In the genomic region with DNA sequence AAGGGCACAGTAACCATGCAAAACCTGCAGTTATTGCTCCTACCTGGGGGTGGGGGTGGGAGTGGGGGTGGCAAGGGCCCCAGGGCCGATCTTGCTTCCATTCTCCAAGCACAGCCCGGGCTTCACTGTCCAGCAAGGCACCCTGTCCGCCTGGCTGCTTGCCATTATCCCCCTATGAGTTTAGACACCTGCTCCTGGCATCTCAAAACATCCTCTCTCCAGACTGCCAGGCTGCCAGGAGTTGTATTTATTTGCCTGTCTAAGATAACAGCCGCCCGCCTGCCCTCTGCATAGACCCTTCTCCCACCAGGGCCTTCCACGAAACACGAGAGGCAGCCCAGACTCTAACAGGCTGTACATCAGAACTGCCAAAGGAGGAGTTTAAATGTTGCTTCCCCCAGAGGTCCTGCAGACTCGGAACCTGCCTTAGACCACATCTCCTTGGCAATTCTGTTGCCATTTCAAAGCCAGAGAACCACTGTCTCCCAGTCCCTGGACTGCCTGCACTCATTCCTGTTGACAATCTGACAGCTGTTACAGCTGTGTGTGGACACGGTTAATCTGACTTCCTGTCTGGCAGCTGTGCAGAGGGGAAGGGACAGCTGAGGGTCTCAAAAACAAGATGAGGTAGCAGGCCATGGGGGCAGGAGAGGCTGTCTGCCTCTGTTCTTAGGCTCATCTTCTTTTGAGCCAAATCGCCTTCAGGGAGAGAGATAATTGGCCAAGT, we compare ENCODE assay signal across 8 mouse cellular contexts. TPM values are rescaled to one million over a fixed set of nuclear protein-coding genes. Genes with fewer than 3 reads are reported as not detected.
DNase-seq lines count a peak whose midpoint lies in the region; ATAC-seq and TF ChIP-seq lines count a peak whose summit lies in the region.
"Had no signal": no experiment of that assay in that cellular context is flagged by ENCODE, and none has a peak within 500 bp of the region (broad histone marks: within the 10 kb centered on the region; RNA-seq: fewer than 3 reads in every experiment).

No protein-coding gene starts in this region.

- no peak overlapping the region for H3K9ac ChIP-seq in kidney, embryonic 14.5 days (ENCODE audit: low read depth, low read length)
- no peak overlapping the region for H3K9ac ChIP-seq in CH12.LX (ENCODE audit: insufficient read depth, low read depth)

- 27% methylated on average over 10 of the region's 10 CpGs for WGBS in kidney, embryonic 14.5 days
- 25% methylated on average over 10 of the region's 10 CpGs for WGBS in cerebellum, adult 2 months

- no peaks in the 10 kb centered on the region for H3K27me3 ChIP-seq in kidney, embryonic 14.5 days (ENCODE audit: control insufficient read depth, insufficient read depth, low read length)
- no peaks in the 10 kb centered on the region for H3K27me3 ChIP-seq in CH12.LX (replicated peaks)
- no peaks in the 10 kb centered on the region for H3K27me3 ChIP-seq in cerebellum, adult 2 months (ENCODE audit: control insufficient read depth, insufficient read depth, low read length)

- in situ Hi-C loops in CH12.LX (cut with MboI; ENCODE audit: low pct_ligation_motif_present, low pct_unique_long_range_greater_than_20kb, low sequenced_read_pairs): no loop called here

- H3K4me3 ChIP-seq in kidney, embryonic 14.5 days (ENCODE audit: low read length): no peak overlapping the region
- no peak overlapping the region for H3K4me3 ChIP-seq in CH12.LX (replicated peaks in 1 of 3; ENCODE audit: low read depth in 2 of 3, low read length in 2 of 3, poor library complexity in 1 of 3)
- no peak overlapping the region for H3K4me3 ChIP-seq in cerebellum, adult 2 months (replicated peaks; ENCODE audit: insufficient read depth, low read depth, low read length)

- no peaks in the 10 kb centered on the region for H3K9me3 ChIP-seq in kidney, embryonic 14.5 days (ENCODE audit: control insufficient read depth, low read length)
- no peaks in the 10 kb centered on the region for H3K9me3 ChIP-seq in CH12.LX (replicated peaks; ENCODE audit: low read length)

- no peaks in the 10 kb centered on the region for H3K36me3 ChIP-seq in kidney, embryonic 14.5 days (ENCODE audit: control insufficient read depth, insufficient read depth, low read length)
- H3K36me3 ChIP-seq in CH12.LX (replicated peaks in 1 of 2; ENCODE audit: control insufficient read depth in 1 of 2, insufficient read depth in 1 of 2, low read length in 1 of 2): peaks cover 0 to 19% of the 10 kb centered on the region in 2 experiments

- TF ChIP-seq CTCF in CH12.LX (conservative IDR thresholded peaks at IDR 0.05 in 1 of 2, IDR thresholded peaks at IDR 0.05 in 1 of 2; ENCODE audit: low read depth in 2 of 2, low read length in 2 of 2): no peak
- TF ChIP-seq CTCF in cerebellum, adult 2 months (IDR thresholded peaks at IDR 0.05; ENCODE audit: borderline replicate concordance, insufficient read depth, low read depth, low read length): no peak

- peaks cover 79% of the 10 kb centered on the region for H3K4me1 ChIP-seq in kidney, embryonic 14.5 days (ENCODE audit: control insufficient read depth, insufficient read depth, low read length)
- H3K4me1 ChIP-seq in CH12.LX (ENCODE audit: control insufficient read depth in 1 of 2, insufficient read depth in 2 of 2): peaks cover 51 to 91% of the 10 kb centered on the region in 2 experiments
- H3K4me1 ChIP-seq in cerebellum, adult 2 months (ENCODE audit: control insufficient read depth, insufficient read depth, low read length): peaks cover 76% of the 10 kb centered on the region

- peak overlapping the region; percentile 48; the same call in 1 of the 2 replicates for H3K27ac ChIP-seq in kidney, embryonic 14.5 days (ENCODE audit: low read depth, low read length)
- H3K27ac ChIP-seq in CH12.LX (ENCODE audit: insufficient read depth, low read depth): no peak overlapping the region
- no peak overlapping the region for H3K27ac ChIP-seq in cerebellum, adult 2 months (ENCODE audit: insufficient read depth, low read length)

- H3K79me2 ChIP-seq in CH12.LX (replicated peaks; ENCODE audit: control insufficient read depth, extremely low read depth, insufficient read depth, poor library complexity, severe bottlenecking): 0 out of 2 replicates have a peak, but pooled peaks cover 2% of the 10 kb centered on the region

- dilution Hi-C loops in CH12.LX (cut with MboI; ENCODE audit: extremely low pct_ligation_motif_present, extremely low pct_unique_long_range_greater_than_20kb, low sequenced_read_pairs): no loop called here

- H3K4me2 ChIP-seq in kidney, embryonic 14.5 days (replicated peaks; ENCODE audit: low read depth, low read length): peak overlapping the region; percentile 8; the same call in 1 of the 2 replicates
- no peak overlapping the region for H3K4me2 ChIP-seq in CH12.LX (ENCODE audit: insufficient read depth, low read depth, poor library complexity, severe bottlenecking)

- peak; percentile 34 for ATAC-seq in kidney, embryonic 14.5 days (ENCODE audit: low FRiP score, low TSS enrichment)

- no peak for TF ChIP-seq POLR2A in CH12.LX (IDR thresholded peaks at IDR 0.05; ENCODE audit: low read depth, low read length)
- no peak for TF ChIP-seq POLR2A in cerebellum, adult 2 months (IDR thresholded peaks at IDR 0.05; ENCODE audit: borderline replicate concordance, insufficient read depth, low read length)

- no peak for DNase-seq in kidney, adult 8-10 months
- DNase-seq in CH12.LX (ENCODE audit: extremely low read depth) (no peak), MN1 (ENCODE audit: low spot score) (no peak)
- peak; percentile 58 to 61 for DNase-seq in cerebellum, adult 2 months
- DNase-seq in kidney, postnatal 14 days: peak; percentile 41
- DNase-seq in layer of hippocampus, adult 11-12 months (ENCODE audit: low spot score): no peak
- DNase-seq: thymus, postnatal 4 days had no signal

- TF ChIP-seq RAD21 in CH12.LX (IDR thresholded peaks at IDR 0.05; ENCODE audit: low read depth, low read length): no peak

- TF ChIP-seq EP300 in CH12.LX (IDR thresholded peaks at IDR 0.05; ENCODE audit: low read length): no peak

TF ChIP-seq in CH12.LX, 34 proteins besides CTCF, POLR2A, EP300 and RAD21:
- TF ChIP-seq MAZ (IDR thresholded peaks at IDR 0.05; ENCODE audit: low read depth, low read length) (no peak), TCF12 (IDR thresholded peaks at IDR 0.05; ENCODE audit: low read depth, low read length) (peak; percentile 13; the same call in 1 of the 2 replicates), ETS1 (conservative IDR thresholded peaks at IDR 0.05; ENCODE audit: low read depth, low read length) (peak; percentile 51)

RNA-seq across cellular contexts. Expression of a gene that starts 15.4 kb away (rescaled TPM):
- polyA plus RNA-seq in kidney, embryonic 14.5 days (2014; fragmentation: Nextera tagmentation; extraction: Ambion mirVana): 21.6 and 29.1 TPM in 2 replicates
- total RNA-seq in CH12.LX (2012; rRNA removed) (49.6 and 49.9 TPM in 2 replicates), CH12.LX (2014; rRNA removed) (23.3 and 24.9 TPM in 2 replicates)
- polyA plus RNA-seq in CH12.LX (2012; ENCODE audit: insufficient read length, low read depth): 46.4 and 53.9 TPM in 2 replicates
- polyA plus RNA-seq in cerebellum, adult 2 months (2012; rRNA removed): 188 and 194 TPM in 2 replicates

RNA-seq across cellular contexts. Expression of a gene that starts 25.2 kb away (rescaled TPM):
- polyA plus RNA-seq in kidney, embryonic 14.5 days (2014; fragmentation: Nextera tagmentation; extraction: Ambion mirVana): 42.5 and 50.6 TPM in 2 replicates
- total RNA-seq in CH12.LX (2012; rRNA removed): 31.9 and 34.7 TPM in 2 replicates
- total RNA-seq in CH12.LX (2014; rRNA removed): 26.3 and 31.3 TPM in 2 replicates
- 65.6 and 72.3 TPM in 2 replicates for polyA plus RNA-seq in CH12.LX (2012; ENCODE audit: insufficient read length, low read depth)
- 115 and 120 TPM in 2 replicates for polyA plus RNA-seq in cerebellum, adult 2 months (2012; rRNA removed)

RNA-seq across cellular contexts. Expression of a gene that starts 29.5 kb away (rescaled TPM):
- 93.9 and 106 TPM in 2 replicates for polyA plus RNA-seq in kidney, embryonic 14.5 days (2014; fragmentation: Nextera tagmentation; extraction: Ambion mirVana)
- 66.9 and 78.7 TPM in 2 replicates for total RNA-seq in CH12.LX (2012; rRNA removed)
- 70.0 and 78.9 TPM in 2 replicates for total RNA-seq in CH12.LX (2014; rRNA removed)
- 164 and 185 TPM in 2 replicates for polyA plus RNA-seq in CH12.LX (2012; ENCODE audit: insufficient read length, low read depth)
- polyA plus RNA-seq in cerebellum, adult 2 months (2012; rRNA removed): 35.2 and 40.2 TPM in 2 replicates

RNA-seq across cellular contexts. Expression of a gene that starts 34.1 kb away (rescaled TPM):
- polyA plus RNA-seq in kidney, embryonic 14.5 days (2014; fragmentation: Nextera tagmentation; extraction: Ambion mirVana): 18.2 and 22.9 TPM in 2 replicates
- total RNA-seq in CH12.LX (2012; rRNA removed): 25.6 and 26.2 TPM in 2 replicates
- total RNA-seq in CH12.LX (2014; rRNA removed): 9.7 and 11.4 TPM in 2 replicates
- polyA plus RNA-seq in CH12.LX (2012; ENCODE audit: insufficient read length, low read depth): 34.0 and 35.2 TPM in 2 replicates
- 1.3 and 2.2 TPM in 2 replicates for polyA plus RNA-seq in cerebellum, adult 2 months (2012; rRNA removed)

RNA-seq across cellular contexts. Expression of a gene that starts 54.0 kb away (rescaled TPM):
- polyA plus RNA-seq in kidney, embryonic 14.5 days (2014; fragmentation: Nextera tagmentation; extraction: Ambion mirVana): 0.09 TPM in 1 of 2 replicates, not detected in the other
- 0.04 TPM in 1 of 2 replicates, not detected in the other for total RNA-seq in CH12.LX (2012; rRNA removed)
- total RNA-seq in CH12.LX (2014; rRNA removed): not detected in 2 replicates
- polyA plus RNA-seq in CH12.LX (2012; ENCODE audit: insufficient read length, low read depth): not detected in 2 replicates
- 3.1 and 4.0 TPM in 2 replicates for polyA plus RNA-seq in cerebellum, adult 2 months (2012; rRNA removed)

Comparison
In these comparisons a context has a peak if more than half of its experiments do, and no peak if none do; other contexts are left out.
1. DNase-seq: peak in cerebellum, adult 2 months (2 of 2) and kidney, postnatal 14 days (single experiment); none in kidney, adult 8-10 months (0 of 2), CH12.LX (single experiment), layer of hippocampus, adult 11-12 months (single experiment) and MN1 (single experiment).